Mouse (Mus musculus) v-Abl transformed pro-B cells (cell line): ENCODE measurements around the gene Dpyd.

Experiments used
- in situ Hi-C, 2 experiments: fragments of 400-800 bp; cut with MboI; formaldehyde crosslinking; loops; one replicate each; pipeline ENCODE4 v1.15.1; 2025; ENCODE audit not compliant: unreplicated experiment in 2 of 2

The Dpyd gene

GRCm38 (mm10) chr3:118561554-118562310 is at the start of gene Dpyd:
Dpyd (plus strand) TSS chr3:118562129.
- in situ Hi-C loops = no loop called here

- in situ Hi-C loops = no loop called here
Observed at GRCm38 (mm10) chr3:118537676-118538075, 24.3 kb upstream of the Dpyd start.

- in situ Hi-C loops = no loop called here
Observed at GRCm38 (mm10) chr3:118541766-118542165, 20.2 kb upstream of the Dpyd start.

- in situ Hi-C loops = no loop called here
Observed at GRCm38 (mm10) chr3:118547551-118548210, 14.2 kb upstream of the Dpyd start.

GRCm38 (mm10) chr3:118557605-118558004 is 4.3 kb upstream of the Dpyd start:
- in situ Hi-C loops = no loop called here

GRCm38 (mm10) chr3:118559936-118560335 is 2.0 kb upstream of the Dpyd start:
- in situ Hi-C loops = no loop called here

- in situ Hi-C loops = no loop called here
Observed at GRCm38 (mm10) chr3:118562311-118562671, 362 bp downstream of the Dpyd start.

- in situ Hi-C loops = no loop called here
Observed at GRCm38 (mm10) chr3:118566779-118567178, 4.8 kb downstream of the Dpyd start.

- in situ Hi-C loops = no loop called here
Observed at GRCm38 (mm10) chr3:118570197-118570596, 8.3 kb downstream of the Dpyd start.

- in situ Hi-C loops = no loop called here
Observed at GRCm38 (mm10) chr3:118590559-118590958, 28.6 kb downstream of the Dpyd start.

- in situ Hi-C loops = no loop called here
Observed at GRCm38 (mm10) chr3:118594864-118595263, 32.9 kb downstream of the Dpyd start.

- in situ Hi-C loops = no loop called here
Observed at GRCm38 (mm10) chr3:118595693-118596092, 33.8 kb downstream of the Dpyd start.

- in situ Hi-C loops = no loop called here
Observed at GRCm38 (mm10) chr3:118601689-118602640, 40.0 kb downstream of the Dpyd start.

GRCm38 (mm10) chr3:118608708-118609107 is 46.8 kb downstream of the Dpyd start:
- in situ Hi-C loops = no loop called here

GRCm38 (mm10) chr3:118626455-118627375 is 64.8 kb downstream of the Dpyd start:
- in situ Hi-C loops = no loop called here

- in situ Hi-C loops = no loop called here
Observed at GRCm38 (mm10) chr3:118629737-118630136, 67.8 kb downstream of the Dpyd start.

GRCm38 (mm10) chr3:118646024-118646570 is 84.2 kb downstream of the Dpyd start:
- in situ Hi-C loops = no loop called here

GRCm38 (mm10) chr3:118663987-118664692 is 102.2 kb downstream of the Dpyd start:
- in situ Hi-C loops = no loop called here

GRCm38 (mm10) chr3:118674121-118674745 is 112.3 kb downstream of the Dpyd start:
- in situ Hi-C loops = no loop called here
